Mouse (Mus musculus): ENCODE measurements around the gene Msn. TPM values are rescaled to one million over a fixed set of nuclear protein-coding genes. Genes with fewer than 3 reads are reported as not detected.
"Not testable (repeated sequence)": the region's sequence is repeated elsewhere in the genome, so short reads cannot be mapped to it uniquely, and the experiment has no call there.

Gene Msn
- polyA plus RNA-seq, 1 experiment: 0.85 TPM

DNA sequence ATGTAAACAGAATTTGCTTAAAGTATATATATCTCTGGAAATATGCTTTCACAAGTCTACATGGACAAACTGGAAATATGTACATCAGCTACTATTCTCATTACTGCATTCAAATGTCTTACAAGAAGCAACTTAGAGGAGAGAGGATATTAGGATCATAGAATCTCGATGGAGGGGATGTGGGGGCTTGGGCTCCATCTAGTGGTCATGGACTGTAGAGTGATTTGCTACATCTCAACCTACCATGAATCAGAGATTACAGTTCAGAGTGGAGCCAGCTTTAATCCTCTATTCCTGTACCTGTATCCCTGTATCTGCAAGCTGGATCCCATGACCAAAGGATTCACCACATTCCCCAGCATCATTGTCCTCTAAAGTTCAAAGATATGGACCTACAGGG lies 82.6 kb downstream of the Msn start:
- Histone ChIP-seq H3K4me1 (ENCODE audit: control insufficient read depth) (no peaks in the 10 kb centered on the region), H3K4me3 (replicated peaks) (no peak overlapping the region), H3K9me3 (ENCODE audit: control insufficient read depth, low read length) (no peaks in the 10 kb centered on the region), H3K27me3 (ENCODE audit: control insufficient read depth) (no peaks in the 10 kb centered on the region), H3K36me3 (ENCODE audit: control insufficient read depth) (no peaks in the 10 kb centered on the region)
- TF ChIP-seq TAL1 (IDR thresholded peaks at IDR 0.05; ENCODE audit: low read length) (no peak), GATA1 (IDR thresholded peaks at IDR 0.05; ENCODE audit: low read length) (no peak)

DNA sequence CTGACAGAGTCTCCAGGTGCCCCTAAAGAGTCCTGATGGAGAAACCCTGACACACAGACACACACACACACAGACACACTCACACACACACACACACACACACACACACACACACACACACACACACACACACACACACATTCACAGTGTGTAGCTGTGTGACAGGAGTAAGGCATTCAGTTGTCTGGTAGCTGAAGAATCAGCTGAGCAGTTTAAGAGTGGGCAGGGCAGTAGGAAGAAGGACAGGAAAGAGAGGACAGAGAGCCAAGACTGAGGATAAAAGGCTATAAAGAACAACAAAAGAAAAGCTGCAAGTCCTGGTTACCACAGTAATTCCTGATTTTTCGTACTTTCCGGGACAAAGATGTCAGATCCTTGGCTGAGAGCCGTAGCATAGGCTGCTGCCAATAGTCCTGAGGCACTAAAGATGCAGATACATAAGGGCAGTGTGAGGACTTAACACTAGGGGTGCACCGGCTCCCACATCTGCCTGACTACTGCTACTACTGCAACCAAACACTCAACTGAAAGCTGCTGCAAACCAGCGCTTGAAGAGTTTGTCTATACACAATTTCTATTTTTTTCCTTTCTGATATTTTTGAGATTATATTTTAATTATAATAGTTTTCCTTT lies 88.4 kb downstream of the Msn start:
- Histone ChIP-seq H3K27me3 (ENCODE audit: control insufficient read depth) (no peaks in the 10 kb centered on the region), H3K4me1 (ENCODE audit: control insufficient read depth) (no peaks in the 10 kb centered on the region), H3K36me3 (ENCODE audit: control insufficient read depth) (no peaks in the 10 kb centered on the region), H3K4me3 (replicated peaks) (no peak overlapping the region), H3K9me3 (ENCODE audit: control insufficient read depth, low read length) (no peaks in the 10 kb centered on the region)
- TF ChIP-seq TAL1 (IDR thresholded peaks at IDR 0.05; ENCODE audit: low read length): no peak
- no peak for TF ChIP-seq GATA1 (IDR thresholded peaks at IDR 0.05; ENCODE audit: low read length)

GRCm38 (mm10) chrX:96205143-96205542 lies 109.3 kb downstream of the Msn start:
- H3K36me3 ChIP-seq (ENCODE audit: control insufficient read depth); H3K4me1 ChIP-seq (ENCODE audit: control insufficient read depth); H3K4me3 ChIP-seq (replicated peaks); H3K9me3 ChIP-seq (ENCODE audit: control insufficient read depth, low read length); H3K27me3 ChIP-seq (ENCODE audit: control insufficient read depth): not testable (repeated sequence)

- TF ChIP-seq TAL1 (IDR thresholded peaks at IDR 0.05; ENCODE audit: low read length) (no peak), GATA1 (IDR thresholded peaks at IDR 0.05; ENCODE audit: low read length) (no peak)
- H3K27me3 ChIP-seq (ENCODE audit: control insufficient read depth): no peaks in the 10 kb centered on the region
These were observed 111.0 kb downstream of the Msn start for GRCm38 (mm10) chrX:96206872-96207271.

GRCm38 (mm10) chrX:96218088-96218487 lies 122.2 kb downstream of the Msn start:
- no peak overlapping the region for H3K4me3 ChIP-seq (replicated peaks)

More at GRCm38 (mm10) chrX:96206872-96207271, 111.0 kb downstream of the Msn start:
- H3K36me3 ChIP-seq (ENCODE audit: control insufficient read depth): no peaks in the 10 kb centered on the region
- no peaks in the 10 kb centered on the region for H3K4me1 ChIP-seq (ENCODE audit: control insufficient read depth)
- H3K9me3 ChIP-seq (ENCODE audit: control insufficient read depth, low read length): no peaks in the 10 kb centered on the region
- H3K4me3 ChIP-seq (replicated peaks): no peak overlapping the region

More at GRCm38 (mm10) chrX:96218088-96218487, 122.2 kb downstream of the Msn start:
- Histone ChIP-seq H3K9me3 (ENCODE audit: control insufficient read depth, low read length) (no peaks in the 10 kb centered on the region), H3K27me3 (ENCODE audit: control insufficient read depth) (no peaks in the 10 kb centered on the region), H3K36me3 (ENCODE audit: control insufficient read depth) (no peaks in the 10 kb centered on the region), H3K4me1 (ENCODE audit: control insufficient read depth) (no peaks in the 10 kb centered on the region)
- TF ChIP-seq GATA1 (IDR thresholded peaks at IDR 0.05; ENCODE audit: low read length) (no peak), TAL1 (IDR thresholded peaks at IDR 0.05; ENCODE audit: low read length) (no peak)

Other genes starting within 250 kb of the Msn start
- gene Las1l, start 139.1 kb upstream of the Msn start, polyA plus RNA-seq (2012): 0.42 and 0.54 TPM in 2 replicates
- gene Vsig4, start 197.4 kb downstream of the Msn start, polyA plus RNA-seq (2012): not detected in 2 replicates

Data from erythroblast, embryonic 14.5 days (primary cell).